Mouse (Mus musculus) gastrocnemius, postnatal 14 days (tissue): ENCODE data around the gene Zfp365. TPM values are rescaled to one million over a fixed set of nuclear protein-coding genes. Genes with fewer than 3 reads are reported as not detected.

ENCODE experiments used
- DNase-seq: peaks from one replicate; pipeline ENCODE4 v3.0.0; 2021; ENCODE audit warnings: mixed read lengths
- intact Hi-C: fragments of 180-260 bp; cut with DNase I; formaldehyde crosslinking; loops from one replicate; pipeline ENCODE4 v1.15.1; 2025; ENCODE audit warnings: low total_unique reads
- total RNA-seq, 2 experiments: library from RNA; stranded (reverse); gene quantifications; 2 replicates each; pipeline ENCODE4 v1.2.3; 2021

Gene Zfp365
- total RNA-seq, 2 experiments from 2014 or later: 0.33 to 0.41 TPM

- intact Hi-C loops: no loop called here
- no peak for DNase-seq
Measured at GRCm38 (mm10) chr10:67907931-67908330, 4.5 kb downstream of the Zfp365 start.

GRCm38 (mm10) chr10:67906926-67907325 lies 5.5 kb downstream of the Zfp365 start:
- DNase-seq: no peak
- intact Hi-C loops: no loop called here

GRCm38 (mm10) chr10:67906063-67906462 lies 6.4 kb downstream of the Zfp365 start:
- intact Hi-C loops: no loop called here
- DNase-seq: no peak

- no peak for DNase-seq
- intact Hi-C loops: no loop called here
Measured at GRCm38 (mm10) chr10:67903387-67903786, 9.1 kb downstream of the Zfp365 start.

GRCm38 (mm10) chr10:67901179-67901578 lies 11.3 kb downstream of the Zfp365 start:
- intact Hi-C loops: no loop called here
- DNase-seq: no peak

GRCm38 (mm10) chr10:67898949-67899675 lies 13.3 kb downstream of the Zfp365 start:
- intact Hi-C loops: no loop called here
- no peak for DNase-seq

- intact Hi-C loops: no loop called here
- no peak for DNase-seq
Measured at GRCm38 (mm10) chr10:67898355-67898935, 14.0 kb downstream of the Zfp365 start.

- intact Hi-C loops: no loop called here
- DNase-seq: no peak
Measured at GRCm38 (mm10) chr10:67897281-67897680, 15.2 kb downstream of the Zfp365 start.

GRCm38 (mm10) chr10:67894683-67895082 lies 17.8 kb downstream of the Zfp365 start:
- no peak for DNase-seq
- intact Hi-C loops: no loop called here

- intact Hi-C loops: no loop called here
- DNase-seq: no peak
Measured at GRCm38 (mm10) chr10:67894059-67894458, 18.4 kb downstream of the Zfp365 start.

GRCm38 (mm10) chr10:67893226-67893625 lies 19.2 kb downstream of the Zfp365 start:
- intact Hi-C loops: no loop called here
- DNase-seq: no peak

- intact Hi-C loops: no loop called here
Measured at GRCm38 (mm10) chr10:67891126-67891525, 21.3 kb downstream of the Zfp365 start.

GRCm38 (mm10) chr10:67887971-67888370 lies 24.5 kb downstream of the Zfp365 start:
- DNase-seq: no peak
- intact Hi-C loops: no loop called here

More at GRCm38 (mm10) chr10:67891126-67891525, 21.3 kb downstream of the Zfp365 start:
- DNase-seq: no peak

GRCm38 (mm10) chr10:67880692-67881091 lies 31.8 kb downstream of the Zfp365 start:
- intact Hi-C loops: no loop called here
- no peak for DNase-seq

GRCm38 (mm10) chr10:67871811-67872210 lies 40.7 kb downstream of the Zfp365 start:
- intact Hi-C loops: loop anchor here (5.0 kb wide), 2 partner anchors 110 to 125 kb away; no protein-coding TSS in a partner anchor
- peak; percentile 50 for DNase-seq

- DNase-seq: no peak
- intact Hi-C loops: no loop called here
Measured at GRCm38 (mm10) chr10:67868234-67868633, 44.2 kb downstream of the Zfp365 start.

GRCm38 (mm10) chr10:67865841-67866240 lies 46.6 kb downstream of the Zfp365 start:
- DNase-seq: no peak
- intact Hi-C loops: no loop called here

GRCm38 (mm10) chr10:67865063-67865462 lies 47.4 kb downstream of the Zfp365 start:
- intact Hi-C loops: no loop called here
- DNase-seq: no peak

GRCm38 (mm10) chr10:67862331-67862730 lies 50.1 kb downstream of the Zfp365 start:
- intact Hi-C loops: loop anchor here (5.0 kb wide), 1 partner anchor 285 kb away; no protein-coding TSS in a partner anchor
- no peak for DNase-seq

GRCm38 (mm10) chr10:67858878-67859277 lies 53.6 kb downstream of the Zfp365 start:
- DNase-seq: peak; percentile 65
- intact Hi-C loops: loop anchor here (10.0 kb wide), 1 partner anchor 324 kb away; the partner anchor contains the start of gene Egr2

GRCm38 (mm10) chr10:67857561-67857906 lies 54.9 kb downstream of the Zfp365 start:
- intact Hi-C loops: loop anchor here (10.0 kb wide), 1 partner anchor 323 kb away; the partner anchor contains the start of gene Egr2

More at GRCm38 (mm10) chr10:67857561-67857906, 54.9 kb downstream of the Zfp365 start:
- no peak for DNase-seq
